Mouse (Mus musculus) heart, postnatal 14 days (tissue): ENCODE measurements at regions not wholly inside any gene's neighbourhood (a gene's known extent, or its start where the extent isn't known, plus 50 kb on each side); places are given as distances from the start of the nearest gene placed in this dataset.
A peak's percentile ranks its signal among the peaks of the same experiment; 100 is the strongest.
"Not testable (repeated sequence)": the region's sequence is repeated elsewhere in the genome, so short reads cannot be mapped to it uniquely, and the experiment has no call there.

ENCODE experiments used
- DNase-seq, 2 experiments: peaks; one replicate each; pipeline ENCODE4 v3.0.0; 2021 to 2022
- intact Hi-C: fragments of 180-260 bp; cut with DNase I; formaldehyde crosslinking; loops from one replicate; pipeline ENCODE4 v1.15.1; 2025

GRCm38 (mm10) chr2:17853500-17854011, 122.3 kb upstream of the Nebl start:
- DNase-seq, result no peak
- intact Hi-C loops, result loop anchor here (5.0 to 10.0 kb wide), 3 partner anchors 34 to 491 kb away; no protein-coding TSS in a partner anchor

GRCm38 (mm10) chr2:17852740-17853499, 121.7 kb upstream of the Nebl start:
- intact Hi-C loops, result loop anchor here (5.0 to 10.0 kb wide), 3 partner anchors 34 to 492 kb away; no protein-coding TSS in a partner anchor
- DNase-seq, result no peak

- intact Hi-C loops, result loop anchor here (5.0 to 10.0 kb wide), 3 partner anchors 37 to 494 kb away; no protein-coding TSS in a partner anchor
- no peak for DNase-seq
Observed at GRCm38 (mm10) chr2:17850741-17851140, 119.5 kb upstream of the Nebl start.

- intact Hi-C loops, result loop anchor here (2.0 kb wide), 1 partner anchor 356 kb away; no protein-coding TSS in a partner anchor
- DNase-seq, result peak in 1 of 2 experiments; percentile 40
Observed at GRCm38 (mm10) chr2:17849267-17849666, 118.0 kb upstream of the Nebl start.

- intact Hi-C loops, DNase-seq: not testable (repeated sequence)
Observed at GRCm38 (mm10) chr2:17845447-17846092, 114.3 kb upstream of the Nebl start.

DNA sequence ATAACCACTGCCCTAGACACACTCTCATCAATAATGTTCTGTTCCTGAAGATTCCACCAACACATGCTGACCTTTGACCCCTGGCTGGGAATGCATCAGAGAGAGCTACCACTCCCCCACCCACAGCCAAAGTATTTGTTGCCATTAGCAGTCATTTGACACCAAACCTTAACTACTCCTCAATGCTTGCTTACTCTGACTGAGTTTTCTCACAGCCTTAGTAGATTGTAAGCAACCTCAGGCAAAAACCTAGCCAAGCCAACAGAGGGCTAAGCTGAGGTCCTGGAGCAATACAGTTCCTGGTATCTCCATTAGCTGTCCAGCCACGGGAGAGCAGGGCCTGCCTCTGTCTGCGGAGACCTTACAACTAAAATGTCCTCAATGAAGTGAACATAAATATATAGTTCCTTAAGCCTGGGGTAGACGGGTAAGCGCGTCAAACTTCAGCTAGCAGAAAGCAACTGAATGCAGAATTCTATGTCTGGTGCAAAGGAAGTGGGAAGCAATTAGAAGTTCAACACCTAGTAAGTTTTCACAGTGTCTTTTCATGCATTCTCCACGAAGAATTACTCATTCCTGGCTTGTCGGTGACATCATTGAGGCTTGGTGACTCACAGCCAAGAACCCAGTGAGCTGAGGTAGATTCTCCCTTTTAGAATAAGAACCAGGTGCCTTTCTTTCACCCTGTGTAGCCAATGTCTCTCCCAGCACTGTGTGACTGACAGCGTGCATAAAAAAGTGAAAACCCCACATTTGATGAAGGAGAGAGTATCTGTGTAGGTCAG, 113.6 kb upstream of the Nebl start:
- no peak for DNase-seq
- intact Hi-C loops, result no loop called here

- peak in 1 of 2 experiments; percentile 32 for DNase-seq
- intact Hi-C loops, result loop anchor here (1.0 to 2.0 kb wide), 2 partner anchors 198 to 419 kb away; no protein-coding TSS in a partner anchor
Observed at GRCm38 (mm10) chr2:17841963-17842362, 110.7 kb upstream of the Nebl start.

DNA sequence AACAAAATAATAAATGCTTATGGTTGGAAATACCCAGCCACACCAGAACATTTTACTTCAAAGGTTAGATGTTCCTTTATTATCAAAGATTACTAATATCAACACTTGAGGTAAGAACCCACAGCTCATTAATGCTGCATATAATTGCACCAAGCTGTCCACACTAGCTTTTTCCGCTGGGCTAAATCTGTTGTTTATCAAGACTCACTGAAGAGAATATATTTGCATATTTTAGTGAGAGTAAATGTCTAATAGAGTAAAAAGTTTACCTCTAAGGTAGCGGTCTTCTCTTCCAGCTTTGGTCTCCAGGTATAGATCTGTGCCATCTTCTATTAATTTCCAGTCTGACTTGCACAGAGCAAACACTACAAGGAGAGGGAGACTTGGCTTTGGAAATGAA, 110.3 kb upstream of the Nebl start:
- intact Hi-C loops, result loop anchor here (2.0 kb wide), 1 partner anchor 419 kb away; no protein-coding TSS in a partner anchor
- DNase-seq, result no peak

- no peak for DNase-seq
- intact Hi-C loops, result loop anchor here (2.0 kb wide), 1 partner anchor 418 kb away; no protein-coding TSS in a partner anchor
Observed at GRCm38 (mm10) chr2:17840941-17841498, 109.8 kb upstream of the Nebl start.

- DNase-seq, result no peak
- intact Hi-C loops, result loop anchor here (2.0 kb wide), 1 partner anchor 417 kb away; no protein-coding TSS in a partner anchor
Observed at GRCm38 (mm10) chr2:17839649-17840048, 108.4 kb upstream of the Nebl start.

GRCm38 (mm10) chr2:17838859-17839581, 107.8 kb upstream of the Nebl start:
- intact Hi-C loops, result no loop called here

GRCm38 (mm10) chr2:17838381-17838680, 107.1 kb upstream of the Nebl start:
- intact Hi-C loops, result no loop called here
- no peak for DNase-seq

More at GRCm38 (mm10) chr2:17838859-17839581, 107.8 kb upstream of the Nebl start:
- no peak for DNase-seq

- no peak for DNase-seq
- intact Hi-C loops, result no loop called here
Observed at GRCm38 (mm10) chr2:17837541-17838380, 106.5 kb upstream of the Nebl start.

GRCm38 (mm10) chr2:17832726-17833125, 101.5 kb upstream of the Nebl start:
- DNase-seq, result no peak
- intact Hi-C loops, result no loop called here

- DNase-seq, result no peak
- intact Hi-C loops, result no loop called here
Observed at GRCm38 (mm10) chr2:17830216-17830615, 99.0 kb upstream of the Nebl start.

GRCm38 (mm10) chr2:17825271-17825670, 94.0 kb upstream of the Nebl start:
- DNase-seq, result no peak
- intact Hi-C loops, result no loop called here

DNA sequence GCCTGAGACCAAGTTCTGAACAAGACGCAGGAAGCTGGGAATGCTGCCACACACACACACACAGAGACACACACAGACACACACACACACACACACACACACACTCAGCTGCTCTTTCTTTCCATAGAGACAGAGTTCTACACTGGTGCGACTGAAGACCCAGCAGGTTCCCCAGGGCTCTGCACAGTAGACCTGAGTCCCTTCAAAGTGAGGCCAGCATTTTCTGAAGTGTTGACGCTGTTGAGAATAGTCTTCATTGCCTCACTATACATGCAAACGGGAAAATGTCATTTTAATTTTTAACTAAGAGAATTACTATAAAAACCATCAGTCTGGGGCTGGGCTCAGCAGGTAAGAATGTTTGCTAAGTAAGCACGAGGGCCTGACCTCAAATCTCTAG, 92.9 kb upstream of the Nebl start:
- intact Hi-C loops, result no loop called here
- no peak for DNase-seq

GRCm38 (mm10) chr2:17822621-17823006, 91.3 kb upstream of the Nebl start:
- intact Hi-C loops, result no loop called here
- DNase-seq, result no peak
